Comparison of ENCODE assay signal across 11 mouse cellular contexts in the genomic region with DNA sequence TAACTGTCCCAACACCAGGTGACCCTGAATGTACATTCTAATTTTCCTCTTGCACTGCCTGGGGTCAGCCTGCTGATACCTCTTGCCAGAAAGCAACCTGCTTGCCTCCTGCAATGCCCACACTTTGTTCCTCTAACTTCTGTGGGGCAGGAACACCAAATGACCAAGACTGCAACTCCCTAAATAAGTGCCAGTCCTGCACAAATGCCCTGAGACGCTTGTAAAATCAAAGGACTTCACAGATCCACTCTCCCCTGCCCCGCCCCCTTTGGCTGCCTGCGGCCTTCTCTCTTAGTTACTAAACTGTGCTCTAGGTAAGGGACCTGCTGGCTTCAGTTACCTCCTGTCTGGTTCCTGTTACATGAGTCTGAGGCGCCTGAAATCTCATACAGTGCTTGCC. TPM values are rescaled to one million over a fixed set of nuclear protein-coding genes. Genes with fewer than 3 reads are reported as not detected.
DNase-seq lines count a peak whose midpoint lies in the region; ATAC-seq and TF ChIP-seq lines count a peak whose summit lies in the region.
"Had no signal": no experiment of that assay in that cellular context is flagged by ENCODE, and none has a peak within 500 bp of the region (broad histone marks: within the 10 kb centered on the region; RNA-seq: fewer than 3 reads in every experiment).

No protein-coding gene starts in this region.

- no peak for TF ChIP-seq CTCF in hindbrain, postnatal 0 days (IDR thresholded peaks at IDR 0.05; ENCODE audit: low read depth)
- TF ChIP-seq CTCF in CH12.LX (conservative IDR thresholded peaks at IDR 0.05 in 1 of 2, IDR thresholded peaks at IDR 0.05 in 1 of 2; ENCODE audit: low read depth in 2 of 2, low read length in 2 of 2) = no peak

- H3K4me2 ChIP-seq in hindbrain, postnatal 0 days (ENCODE audit: low read depth, low read length) = peak overlapping the region; percentile 13
- peak overlapping the region; percentile 53 for H3K4me2 ChIP-seq in CH12.LX (ENCODE audit: insufficient read depth, low read depth, poor library complexity, severe bottlenecking)
- H3K4me2 ChIP-seq: forebrain, embryonic 12.5 days; limb, embryonic 13.5 days had no signal

- H3K9me3 ChIP-seq in hindbrain, postnatal 0 days (ENCODE audit: low read length) = no peaks in the 10 kb centered on the region
- H3K9me3 ChIP-seq in hindbrain, embryonic 10.5 days = no peaks in the 10 kb centered on the region
- H3K9me3 ChIP-seq in CH12.LX (replicated peaks; ENCODE audit: low read length) = no peaks in the 10 kb centered on the region
- H3K9me3 ChIP-seq: forebrain, embryonic 12.5 days; limb, embryonic 13.5 days had no signal

- no peaks in the 10 kb centered on the region for H3K27me3 ChIP-seq in hindbrain, postnatal 0 days (ENCODE audit: insufficient read depth, low read length)
- H3K27me3 ChIP-seq in hindbrain, embryonic 10.5 days (ENCODE audit: insufficient read depth, poor library complexity, severe bottlenecking) = no peaks in the 10 kb centered on the region
- H3K27me3 ChIP-seq in CH12.LX (replicated peaks) = no peaks in the 10 kb centered on the region
- H3K27me3 ChIP-seq: forebrain, embryonic 12.5 days; limb, embryonic 13.5 days had no signal

- dilution Hi-C loops in CH12.LX (cut with MboI; ENCODE audit: extremely low pct_ligation_motif_present, extremely low pct_unique_long_range_greater_than_20kb, low sequenced_read_pairs) = no loop called here

- ATAC-seq in hindbrain, postnatal 0 days = no peak
- ATAC-seq in granulocyte monocyte progenitor cell, adult 5-6 weeks (replicated peaks; ENCODE audit: poor library complexity, severe bottlenecking) = no peak

- in situ Hi-C loops in CH12.LX (cut with MboI; ENCODE audit: low pct_ligation_motif_present, low pct_unique_long_range_greater_than_20kb, low sequenced_read_pairs) = no loop called here

- H3K27ac ChIP-seq in hindbrain, postnatal 0 days = no peak overlapping the region
- H3K27ac ChIP-seq in hindbrain, embryonic 10.5 days = no peak overlapping the region
- H3K27ac ChIP-seq in CH12.LX (ENCODE audit: insufficient read depth, low read depth) = peak overlapping the region; percentile 28; the same call in 1 of the 2 replicates
- 0 out of 2 replicates have a peak overlapping the region, but pooled peaks have one; percentile 0 for H3K27ac ChIP-seq in brown adipose tissue, adult 24 weeks (replicated peaks; ENCODE audit: low read depth, low read length)
- H3K27ac ChIP-seq: forebrain, embryonic 12.5 days; limb, embryonic 13.5 days had no signal

- no peaks in the 10 kb centered on the region for H3K36me3 ChIP-seq in hindbrain, postnatal 0 days (ENCODE audit: insufficient read depth, low read length)
- no peaks in the 10 kb centered on the region for H3K36me3 ChIP-seq in hindbrain, embryonic 10.5 days
- peaks cover 0 to 37% of the 10 kb centered on the region in 2 experiments for H3K36me3 ChIP-seq in CH12.LX (replicated peaks in 1 of 2; ENCODE audit: control insufficient read depth in 1 of 2, insufficient read depth in 1 of 2, low read length in 1 of 2)
- H3K36me3 ChIP-seq: forebrain, embryonic 12.5 days; limb, embryonic 13.5 days had no signal

- TF ChIP-seq RAD21 in CH12.LX (IDR thresholded peaks at IDR 0.05; ENCODE audit: low read depth, low read length) = no peak

- WGBS in hindbrain, postnatal 0 days = 59% methylated on average over 4 of the region's 4 CpGs
- 47% methylated on average over 4 of the region's 4 CpGs for WGBS in hindbrain, embryonic 10.5 days

- no peak for DNase-seq in hindbrain, postnatal 0 days (ENCODE audit: low spot score)
- DNase-seq in hindbrain, embryonic 10.5 days (ENCODE audit: low spot score) = no peak
- DNase-seq in CH12.LX (ENCODE audit: extremely low read depth) = no peak
- DNase-seq in kidney, postnatal 14 days = peak; percentile 62
- DNase-seq in layer of hippocampus, adult 18-20 months (ENCODE audit: low spot score in 2 of 2) = no peak
- DNase-seq in cerebellum, adult 9-11 months = no peak
- DNase-seq: heart, postnatal 4 days had no signal

- no peak for TF ChIP-seq POLR2A in CH12.LX (IDR thresholded peaks at IDR 0.05; ENCODE audit: low read depth, low read length)

- no peak overlapping the region for H3K4me3 ChIP-seq in hindbrain, postnatal 0 days (ENCODE audit: low read length)
- no peak overlapping the region for H3K4me3 ChIP-seq in hindbrain, embryonic 10.5 days
- H3K4me3 ChIP-seq in CH12.LX (replicated peaks in 1 of 3; ENCODE audit: low read depth in 2 of 3, low read length in 2 of 3, poor library complexity in 1 of 3) = no peak overlapping the region
- no peak overlapping the region for H3K4me3 ChIP-seq in brown adipose tissue, adult 24 weeks (ENCODE audit: insufficient read depth, low read depth, low read length)
- H3K4me3 ChIP-seq: forebrain, embryonic 12.5 days; limb, embryonic 13.5 days had no signal

- H3K4me1 ChIP-seq in hindbrain, postnatal 0 days (ENCODE audit: insufficient read depth, low read length) = peaks cover 43% of the 10 kb centered on the region
- H3K4me1 ChIP-seq in hindbrain, embryonic 10.5 days (replicated peaks) = peaks cover 85% of the 10 kb centered on the region
- H3K4me1 ChIP-seq in CH12.LX (ENCODE audit: control insufficient read depth in 1 of 2, insufficient read depth in 2 of 2) = peaks cover 51 to 89% of the 10 kb centered on the region in 2 experiments
- peaks cover 80% of the 10 kb centered on the region for H3K4me1 ChIP-seq in brown adipose tissue, adult 24 weeks (ENCODE audit: control insufficient read depth, insufficient read depth, insufficient read length, low read length)

- no peak overlapping the region for H3K9ac ChIP-seq in hindbrain, postnatal 0 days (replicated peaks; ENCODE audit: low read length)
- H3K9ac ChIP-seq in CH12.LX (ENCODE audit: insufficient read depth, low read depth) = peak overlapping the region; percentile 15; the same call in 1 of the 2 replicates
- H3K9ac ChIP-seq: forebrain, embryonic 12.5 days; limb, embryonic 13.5 days had no signal

- no peak for TF ChIP-seq EP300 in CH12.LX (IDR thresholded peaks at IDR 0.05; ENCODE audit: low read length)

- peaks cover 89% of the 10 kb centered on the region for H3K79me2 ChIP-seq in CH12.LX (replicated peaks; ENCODE audit: control insufficient read depth, extremely low read depth, insufficient read depth, poor library complexity, severe bottlenecking)

TF ChIP-seq in CH12.LX, 34 proteins besides CTCF, POLR2A, EP300 and RAD21:
- 0 out of 2 replicates have a peak, but pooled peaks have one; percentile 23 for TF ChIP-seq MXI1 (IDR thresholded peaks at IDR 0.05; ENCODE audit: low read depth, low read length)
- TF ChIP-seq ETS1 (conservative IDR thresholded peaks at IDR 0.05; ENCODE audit: low read depth, low read length) = no peak
- TF ChIP-seq SIN3A (IDR thresholded peaks at IDR 0.05; ENCODE audit: low read length) = 0 out of 2 replicates have a peak, but pooled peaks have one; percentile 51
- TF ChIP-seq CHD1 (IDR thresholded peaks at IDR 0.05; ENCODE audit: low read depth, low read length) = no peak
- no peak for TF ChIP-seq SMC3 (IDR thresholded peaks at IDR 0.05; ENCODE audit: low read depth, low read length)

RNA-seq across cellular contexts. Expression of a gene that starts 7.9 kb away (rescaled TPM):
- 36.3 and 45.3 TPM in 2 replicates for total RNA-seq in hindbrain, postnatal 0 days (2014; rRNA removed)
- 15.3 and 19.2 TPM in 2 replicates for polyA plus RNA-seq in hindbrain, postnatal 0 days (2015; fragmentation: Nextera tagmentation; extraction: Ambion mirVana)
- 11.1 and 12.6 TPM in 2 replicates for polyA plus RNA-seq in hindbrain, embryonic 10.5 days (2016; fragmentation: Nextera tagmentation; extraction: Ambion mirVana)
- 37.9 and 48.7 TPM in 2 replicates for total RNA-seq in CH12.LX (2012; rRNA removed)
- 7.7 and 10.7 TPM in 2 replicates for total RNA-seq in CH12.LX (2014; rRNA removed)
- 13.4 and 14.7 TPM in 2 replicates for polyA plus RNA-seq in CH12.LX (2012; ENCODE audit: insufficient read length, low read depth)
- polyA plus RNA-seq in brown adipose tissue, adult 24 weeks (2012; ENCODE audit: insufficient read depth, insufficient read length, missing spikeins) = 11.1 and 15.3 TPM in 2 replicates
- 10 to 100 TPM in 1 of 2 experiments, 1 to 10 TPM in 1; 9.4 to 10.1 TPM for total RNA-seq in layer of hippocampus, adult 18-20 months (2021)
- 33.6 and 43.6 TPM in 2 replicates for total RNA-seq in granulocyte monocyte progenitor cell, adult 5-6 weeks (2014; fragmentation: Nextera tagmentation)
- 54.3 and 66.2 TPM in 2 replicates for total RNA-seq in granulocyte monocyte progenitor cell, adult 5-6 weeks (2017)

Comparison
In these comparisons a context has a peak if more than half of its experiments do, and no peak if none do; other contexts are left out.
1. H3K27ac ChIP-seq: peak in CH12.LX (single experiment) and brown adipose tissue, adult 24 weeks (single experiment); none in hindbrain, postnatal 0 days (single experiment) and hindbrain, embryonic 10.5 days (single experiment).